Mouse (Mus musculus) adipocyte (in vitro differentiated cells): Measurements from ENCODE around the gene Drap1.
A peak's percentile ranks its signal among the peaks of the same experiment; 100 is the strongest.
"Not testable (repeated sequence)": the region's sequence is repeated elsewhere in the genome, so short reads cannot be mapped to it uniquely, and the experiment has no call there.

ENCODE experiments used
- DNase-seq: peaks from one replicate; pipeline ENCODE4 v3.0.0-alpha.2; 2016; ENCODE audit warnings: low spot score

Gene Drap1

DNA sequence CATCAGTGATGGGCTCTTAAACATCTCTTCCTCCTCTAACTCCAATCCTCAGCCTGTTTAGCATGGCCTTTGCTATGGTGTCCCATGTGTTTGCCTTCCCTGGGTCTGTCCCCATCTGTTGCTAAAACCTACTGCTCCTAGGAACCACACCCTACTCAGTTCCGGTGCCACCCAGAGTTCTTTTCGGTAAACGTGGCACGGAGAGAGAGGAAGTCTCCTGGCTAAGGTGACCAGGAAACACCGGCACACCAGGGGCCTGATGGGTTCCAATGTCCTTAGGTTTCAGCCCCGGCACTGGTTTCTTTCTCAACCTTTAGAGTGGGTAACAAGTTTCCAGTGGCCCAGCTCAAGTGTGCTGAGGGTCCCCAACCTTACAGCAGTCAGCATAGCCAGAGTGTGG, 4.2 kb downstream of the Drap1 start:
- DNase-seq: no peak

DNA sequence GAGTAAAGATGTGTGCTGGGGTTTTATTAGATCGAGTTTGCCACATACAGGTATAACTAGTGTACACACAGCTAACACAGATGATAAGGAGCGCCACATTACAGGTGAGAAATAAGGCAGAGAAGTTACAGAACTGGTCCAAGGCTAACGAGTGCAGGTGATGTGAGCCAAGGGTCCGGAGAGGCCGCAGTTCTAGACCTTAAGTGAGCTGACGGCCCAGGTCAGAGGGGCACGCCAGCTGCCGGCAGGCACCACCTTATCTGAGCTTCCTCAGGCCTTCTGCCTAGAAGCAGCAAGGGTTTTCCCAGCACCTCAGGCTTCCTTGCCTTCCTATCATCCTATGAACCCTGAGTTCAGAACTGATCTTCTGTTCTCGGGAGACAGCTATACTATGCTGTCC, 5.1 kb downstream of the Drap1 start:
- no peak for DNase-seq

DNA sequence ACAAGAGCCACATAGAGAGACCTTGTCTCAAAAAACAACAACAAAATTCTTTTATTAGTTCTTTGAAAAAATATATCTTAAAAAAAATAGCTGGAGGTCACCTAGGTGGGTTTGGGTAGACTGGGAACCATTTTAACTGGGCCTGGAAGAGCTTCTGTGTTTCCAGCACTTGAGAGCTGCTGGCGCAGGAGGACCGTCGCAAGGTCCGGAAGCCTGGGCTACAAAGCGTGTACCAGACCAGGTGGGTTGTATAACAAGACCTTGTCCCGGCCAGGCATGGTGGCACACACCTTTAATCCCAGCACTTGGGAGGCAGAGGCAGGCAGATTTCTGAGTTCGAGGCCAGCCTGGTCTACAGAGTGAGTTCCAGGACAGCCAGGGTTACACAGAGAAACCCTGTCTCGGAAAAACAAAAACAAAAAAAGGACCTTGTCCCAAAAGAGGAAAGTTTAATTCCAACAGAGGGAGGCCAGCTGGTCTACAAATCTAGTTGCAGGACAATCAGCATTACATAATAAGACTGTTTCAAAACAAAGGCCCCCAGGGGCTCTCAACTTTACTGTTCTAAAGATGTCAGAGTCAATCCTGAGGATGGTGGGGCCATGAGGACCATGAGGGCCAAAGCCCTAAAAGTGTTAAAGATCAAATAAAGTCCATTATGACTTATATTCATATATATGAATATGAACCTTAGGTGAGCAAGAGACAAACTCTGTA, 5.9 kb downstream of the Drap1 start:
- no peak for DNase-seq

DNA sequence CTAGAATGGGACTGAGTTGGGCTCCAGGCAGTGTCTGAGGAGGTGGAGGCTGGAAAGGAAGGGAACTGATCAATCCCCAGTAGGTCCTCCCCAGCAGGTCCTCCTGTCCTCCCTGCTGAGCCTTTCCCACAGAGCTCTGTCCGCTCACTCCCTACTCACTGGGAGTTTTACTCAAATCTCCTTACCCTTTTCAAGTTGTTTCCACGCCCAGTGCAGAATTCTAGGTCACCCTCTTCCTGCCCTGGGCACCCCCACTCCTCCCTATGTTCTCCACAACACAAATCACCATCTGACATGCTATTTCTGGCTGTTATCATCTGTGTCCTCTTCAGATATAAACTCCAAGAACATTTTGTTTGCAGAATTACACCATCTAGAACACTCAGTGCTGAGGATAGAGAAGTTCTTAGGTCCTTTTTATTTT, 10.2 kb downstream of the Drap1 start:
- DNase-seq: peak; percentile 58

DNA sequence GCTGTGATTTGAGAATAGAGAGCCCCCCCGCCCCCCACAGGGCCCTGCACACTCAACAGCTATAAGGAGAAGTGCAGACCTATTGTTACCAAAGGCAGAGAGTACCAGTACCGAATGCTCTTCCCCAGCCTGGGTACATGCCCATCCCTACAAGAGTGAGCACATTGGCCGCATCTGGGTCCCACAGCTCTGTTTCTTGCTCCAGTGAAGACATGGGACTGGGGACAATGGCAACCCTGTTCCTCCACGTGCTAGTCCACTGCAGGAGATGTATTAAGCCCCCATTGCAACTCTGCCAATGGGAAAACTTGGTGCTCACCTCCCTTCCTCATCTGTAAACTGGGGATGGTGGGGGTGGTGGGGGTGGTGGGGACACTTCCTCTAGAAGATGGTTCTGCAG, 10.9 kb downstream of the Drap1 start:
- no peak for DNase-seq

DNA sequence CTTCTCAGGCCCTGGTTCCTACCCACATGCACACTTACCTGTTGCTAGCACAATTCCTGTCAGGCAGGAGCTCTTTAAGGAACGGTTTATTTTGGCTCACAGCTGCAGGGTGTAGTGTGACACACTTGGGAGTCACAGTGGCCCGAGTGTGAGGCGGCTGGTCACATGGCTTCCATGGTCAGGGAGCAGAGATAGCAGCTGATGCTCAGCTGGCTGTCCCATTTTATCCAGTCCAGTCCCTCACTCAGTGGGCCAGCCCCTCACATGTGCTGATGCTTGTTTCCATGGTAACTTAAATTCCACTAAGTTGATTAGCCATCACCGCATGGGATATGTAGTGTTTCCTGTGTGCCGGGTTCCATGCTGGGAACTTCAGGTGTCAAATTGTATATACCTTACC, 12.8 kb downstream of the Drap1 start:
- DNase-seq: no peak

DNA sequence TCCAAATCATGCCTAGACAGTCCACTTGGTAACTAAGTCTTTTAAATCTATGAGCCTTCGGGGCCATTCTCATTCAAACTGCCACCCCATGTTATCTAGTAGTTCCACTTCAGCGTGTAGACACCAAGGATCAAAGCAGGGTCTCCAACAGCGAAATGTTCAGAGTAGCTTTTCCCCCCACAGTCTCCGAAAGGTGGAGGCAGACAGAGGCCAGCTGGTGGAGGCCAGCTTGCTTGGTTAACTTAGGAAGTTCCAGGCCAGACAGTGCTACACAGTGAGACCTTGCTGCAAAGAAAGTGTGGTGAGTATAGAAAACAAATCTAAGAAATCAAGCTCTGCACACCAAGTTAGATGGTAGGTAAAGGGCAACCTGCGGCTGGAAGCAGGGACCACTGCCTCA, 14.1 kb downstream of the Drap1 start:
- no peak for DNase-seq

DNA sequence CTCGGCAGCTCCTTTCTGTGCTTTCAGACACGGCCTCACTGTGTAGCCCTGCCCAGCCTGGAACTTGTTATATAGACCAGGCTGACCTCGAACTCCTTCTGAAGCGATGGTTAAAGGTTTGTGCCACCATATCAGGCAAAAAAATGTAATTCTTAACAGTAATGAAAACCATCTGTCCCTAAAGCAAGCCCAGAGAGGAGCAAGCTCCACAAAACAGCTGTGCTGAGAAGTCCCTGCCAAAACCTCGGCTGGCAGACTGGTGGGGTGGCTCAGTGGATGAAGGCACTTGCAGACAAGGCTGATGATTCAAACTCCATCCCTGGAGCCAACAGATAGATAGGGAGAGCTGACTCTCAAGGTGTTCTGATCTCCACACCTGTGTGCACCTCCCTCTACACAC, 15.7 kb downstream of the Drap1 start:
- peak; percentile 75 for DNase-seq

DNA sequence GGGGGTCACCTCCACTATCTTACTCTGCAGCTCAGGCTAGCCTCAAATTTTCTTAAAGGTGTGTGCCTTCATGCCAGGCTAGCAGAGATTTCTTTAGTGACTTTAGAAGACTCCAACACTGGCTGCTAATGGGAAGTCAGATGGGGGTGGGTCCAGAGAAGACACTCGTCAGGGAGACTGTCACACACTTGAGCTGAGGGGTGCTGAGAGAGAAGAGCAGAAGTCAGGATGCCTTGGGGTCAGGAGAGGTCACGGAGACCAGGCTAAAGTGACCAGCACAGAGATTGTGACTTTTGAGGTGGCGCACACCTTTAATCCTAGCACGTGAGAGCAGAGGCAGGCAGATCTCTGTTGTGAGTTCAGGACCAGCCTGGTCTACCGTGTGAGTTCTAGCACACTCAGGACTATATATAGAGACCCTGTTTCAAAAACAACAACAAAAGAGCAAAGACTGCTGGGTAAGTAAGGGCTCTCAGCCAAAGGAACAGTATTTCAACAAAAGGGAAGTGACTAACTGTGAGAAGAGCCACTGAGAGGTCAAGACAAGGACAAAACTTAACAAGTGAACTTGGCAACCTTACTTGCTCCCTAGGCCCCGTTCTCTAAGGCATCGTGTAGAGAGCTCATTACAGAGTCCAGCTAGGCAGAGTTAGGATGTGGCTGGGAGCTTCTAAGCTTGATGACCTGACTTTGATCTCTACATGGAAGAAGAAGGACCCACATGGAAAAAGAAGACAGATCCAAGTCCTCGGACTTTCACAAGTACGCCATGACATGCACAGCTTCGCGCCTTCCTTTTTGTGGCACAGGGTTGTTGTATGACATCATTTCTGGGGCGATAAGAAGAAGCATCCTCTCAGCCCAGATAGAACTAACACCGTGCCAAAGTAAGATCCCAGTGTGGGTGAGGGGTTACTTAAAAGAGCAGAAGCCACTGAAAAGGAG, 16.4 kb downstream of the Drap1 start:
- peak; percentile 42 for DNase-seq

DNA sequence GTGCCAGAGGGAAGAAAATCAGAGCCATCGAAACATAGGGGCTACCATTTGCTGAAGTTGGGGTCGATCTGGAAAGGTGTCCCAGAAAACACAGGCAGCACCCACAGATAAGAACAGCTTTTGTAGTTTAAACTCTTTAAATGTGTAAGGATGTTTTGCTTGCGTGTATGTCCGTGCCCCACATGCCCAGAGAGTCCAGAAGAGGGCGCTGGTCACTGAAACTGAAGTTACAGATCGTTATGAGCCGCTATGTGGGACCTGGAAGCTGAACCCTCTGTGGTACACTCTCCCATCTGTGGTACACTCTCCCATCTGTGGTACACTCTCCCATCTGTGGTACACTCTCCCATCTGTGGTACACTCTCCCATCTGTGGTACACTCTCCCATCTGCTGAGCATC, 17.6 kb downstream of the Drap1 start:
- DNase-seq: no peak

DNA sequence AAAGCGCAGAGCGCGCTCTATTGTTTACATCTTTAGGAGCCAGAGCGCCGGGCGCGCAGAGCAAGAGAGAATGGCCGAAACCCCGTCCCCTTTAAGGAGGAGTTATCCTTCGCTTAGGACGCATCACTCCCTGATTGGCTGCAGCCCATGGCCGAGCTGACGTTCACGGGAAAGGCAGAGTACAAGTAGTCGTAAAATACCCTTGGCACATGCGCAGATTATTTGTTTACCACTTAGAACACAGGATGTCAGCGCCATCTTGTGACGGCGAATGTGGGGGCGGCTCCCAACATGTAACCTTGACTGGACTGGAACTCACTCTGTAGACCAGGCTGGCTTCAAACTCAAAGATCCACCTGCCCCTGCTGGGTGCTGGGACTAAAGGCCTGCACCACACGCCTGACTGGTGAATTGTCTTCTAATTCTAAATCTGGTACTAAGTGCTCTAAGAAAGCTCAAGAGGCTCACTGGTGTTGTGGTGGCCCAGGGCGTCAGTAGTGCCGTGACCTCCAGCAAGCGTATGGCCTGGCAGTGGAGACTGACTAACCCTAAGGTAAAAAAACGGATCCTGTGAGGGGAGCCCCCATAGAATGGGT, 18.1 kb downstream of the Drap1 start:
- not testable (repeated sequence) for DNase-seq

DNA sequence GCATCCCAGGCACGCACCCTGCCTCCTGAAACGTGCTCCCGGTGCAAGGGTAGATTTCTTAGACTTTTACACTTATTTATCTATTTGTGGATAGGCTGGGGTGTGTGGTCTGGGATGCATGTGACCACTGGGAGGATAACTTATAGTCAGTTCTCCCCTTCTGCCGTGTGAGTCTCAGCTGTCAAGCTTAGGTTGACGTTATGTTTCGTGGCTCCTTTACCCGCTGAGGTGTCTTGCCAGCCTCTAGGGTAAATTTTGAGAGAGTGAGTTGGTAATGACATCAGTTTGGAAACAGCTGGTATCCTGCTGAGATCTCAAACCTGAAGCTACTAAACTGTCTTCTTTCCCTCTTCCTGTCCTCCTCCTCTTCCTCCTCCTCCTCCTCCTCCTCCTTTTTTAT, 18.9 kb downstream of the Drap1 start:
- no peak for DNase-seq

DNA sequence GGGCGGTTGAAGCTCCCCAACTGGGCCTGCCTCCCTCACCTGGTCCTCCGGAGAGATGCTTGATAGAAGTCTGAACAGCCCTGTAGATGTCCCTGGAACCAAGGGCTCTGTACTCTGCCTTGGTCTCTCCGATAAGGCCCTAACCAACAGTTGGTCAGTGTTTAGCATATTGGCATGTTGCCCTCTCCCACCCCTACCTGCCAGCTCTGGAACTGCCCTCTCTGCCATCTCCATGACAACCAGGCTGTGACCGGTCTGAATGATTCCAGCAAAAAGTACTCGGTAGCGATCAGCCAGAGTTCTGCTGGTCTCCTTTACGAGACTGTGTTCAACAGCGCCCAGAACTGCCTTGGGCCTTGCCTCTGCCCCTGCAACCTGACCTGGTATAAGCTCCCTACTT, 22.5 kb downstream of the Drap1 start, which contains the start of gene Tsga10ip:
Gene Tsga10ip, minus strand, starts transcription at position 234 of the 400 bp plus-strand sequence.
- no peak for DNase-seq

DNA sequence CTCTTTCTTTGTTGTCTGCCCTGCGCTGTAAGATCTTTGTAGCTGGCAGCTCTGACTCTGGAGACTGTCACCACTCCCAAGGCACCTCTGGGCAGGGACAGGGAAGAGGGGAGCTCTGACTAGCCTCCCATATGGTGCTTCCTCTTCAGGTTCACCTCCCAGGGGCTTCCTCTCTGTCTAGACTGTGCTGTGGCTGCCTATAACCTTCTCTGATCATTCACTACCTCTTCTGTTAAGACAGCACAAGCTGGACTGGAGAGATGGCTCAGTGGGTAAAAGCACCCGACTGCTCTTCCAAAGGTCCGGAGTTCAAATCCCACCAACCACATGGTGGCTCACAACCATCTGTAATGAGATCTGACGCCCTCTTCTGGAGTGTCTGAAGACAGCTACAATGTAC, 23.7 kb downstream of the Drap1 start:
- not testable (repeated sequence) for DNase-seq

DNA sequence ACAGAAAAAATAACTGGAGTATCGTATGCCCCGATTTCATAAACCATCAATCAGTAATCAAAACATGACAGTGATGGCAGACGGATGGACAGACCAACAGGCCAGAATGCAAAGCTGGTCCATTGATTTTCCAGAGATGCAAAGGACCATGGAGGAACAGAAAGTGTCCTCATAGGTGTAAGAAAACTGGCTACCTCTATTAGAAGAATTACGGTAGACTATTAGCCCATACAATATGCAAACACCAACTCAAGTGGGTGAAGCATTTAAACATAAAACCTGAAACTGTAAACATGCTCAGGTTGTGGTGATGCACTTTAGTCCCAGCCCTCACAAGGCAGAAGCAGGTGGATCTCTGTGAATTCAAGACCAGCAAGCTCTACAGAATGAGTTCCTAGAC, 29.4 kb downstream of the Drap1 start:
- no peak for DNase-seq

DNA sequence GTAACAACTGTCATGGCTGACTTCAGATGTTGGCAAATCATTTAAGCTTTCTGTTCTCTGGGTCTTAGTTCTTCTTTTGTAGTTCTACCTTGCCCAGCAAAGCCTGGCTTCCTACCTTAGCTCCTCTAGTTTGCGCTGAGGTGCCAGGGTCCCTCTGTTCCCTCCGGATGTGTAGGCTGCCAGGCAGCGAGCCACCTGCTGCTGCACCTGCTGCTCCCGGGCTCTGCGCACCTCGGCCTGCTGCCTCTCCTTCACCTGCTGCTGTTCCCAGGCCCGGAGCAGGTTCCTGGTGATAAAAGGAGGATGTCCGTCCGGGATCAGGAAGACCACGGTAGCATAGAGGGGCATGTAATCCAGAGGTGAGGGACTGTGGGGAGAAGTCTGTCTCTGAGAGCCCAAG, 30.6 kb downstream of the Drap1 start:
- no peak for DNase-seq

DNA sequence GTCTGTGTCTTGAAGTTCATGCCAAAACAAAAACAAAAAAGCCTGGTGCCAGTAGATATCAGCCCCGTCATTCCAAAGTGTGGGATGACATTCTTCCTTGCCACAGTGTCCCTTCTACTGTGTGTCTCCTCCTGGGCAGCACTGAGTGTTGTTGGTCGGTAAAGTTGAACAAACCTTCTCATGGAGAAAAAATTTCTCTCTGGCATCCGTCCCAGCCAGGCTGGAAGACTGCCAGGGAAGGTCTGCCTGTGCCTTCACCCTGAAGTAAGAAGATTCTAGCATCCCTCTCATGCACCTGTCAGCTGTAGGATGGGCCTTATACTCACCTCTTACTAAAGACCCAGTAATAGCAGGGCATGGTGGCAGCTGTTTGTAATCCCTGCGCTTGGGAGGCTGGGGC, 31.9 kb downstream of the Drap1 start:
- DNase-seq: peak; percentile 72

DNA sequence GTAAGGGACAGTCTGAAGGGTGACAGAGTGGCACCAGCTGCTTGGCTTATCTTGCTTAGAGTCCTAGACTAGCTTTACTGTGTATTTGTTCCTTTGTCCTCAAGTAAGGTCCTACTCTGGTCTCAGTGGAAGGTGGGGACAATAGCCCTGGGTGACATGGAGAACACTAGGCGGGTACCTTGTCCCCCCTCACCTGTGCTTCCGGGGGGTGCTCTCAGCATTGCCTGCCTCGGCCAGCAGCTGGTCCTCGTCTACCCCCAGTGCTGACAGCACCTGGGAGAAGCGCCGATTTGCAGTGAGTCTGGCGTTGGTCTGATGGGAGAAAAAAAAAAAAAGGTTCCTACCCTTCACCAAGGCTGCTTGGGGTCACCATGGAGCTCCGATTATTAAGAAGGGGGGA, 34.4 kb downstream of the Drap1 start:
- no peak for DNase-seq

DNA sequence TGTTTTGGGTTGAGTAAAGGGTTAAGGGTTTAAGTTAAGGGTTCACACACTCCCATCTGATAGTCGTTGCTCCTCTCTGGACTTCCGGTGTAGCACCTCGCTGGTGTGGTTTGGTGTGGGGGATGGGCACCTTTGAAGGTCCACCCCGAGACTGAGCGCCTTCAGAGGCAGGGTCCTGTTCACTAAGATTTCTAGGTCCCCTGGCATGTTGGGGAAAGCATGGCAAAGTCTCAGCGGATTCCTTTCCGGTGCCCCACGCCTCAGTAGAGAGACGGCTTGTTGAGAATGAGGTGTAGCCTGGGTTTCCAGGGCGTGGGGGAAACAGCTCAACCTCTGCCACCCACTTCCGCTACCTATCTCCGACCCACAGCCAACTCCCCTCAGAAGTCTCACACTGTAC, 35.1 kb downstream of the Drap1 start:
- no peak for DNase-seq

DNA sequence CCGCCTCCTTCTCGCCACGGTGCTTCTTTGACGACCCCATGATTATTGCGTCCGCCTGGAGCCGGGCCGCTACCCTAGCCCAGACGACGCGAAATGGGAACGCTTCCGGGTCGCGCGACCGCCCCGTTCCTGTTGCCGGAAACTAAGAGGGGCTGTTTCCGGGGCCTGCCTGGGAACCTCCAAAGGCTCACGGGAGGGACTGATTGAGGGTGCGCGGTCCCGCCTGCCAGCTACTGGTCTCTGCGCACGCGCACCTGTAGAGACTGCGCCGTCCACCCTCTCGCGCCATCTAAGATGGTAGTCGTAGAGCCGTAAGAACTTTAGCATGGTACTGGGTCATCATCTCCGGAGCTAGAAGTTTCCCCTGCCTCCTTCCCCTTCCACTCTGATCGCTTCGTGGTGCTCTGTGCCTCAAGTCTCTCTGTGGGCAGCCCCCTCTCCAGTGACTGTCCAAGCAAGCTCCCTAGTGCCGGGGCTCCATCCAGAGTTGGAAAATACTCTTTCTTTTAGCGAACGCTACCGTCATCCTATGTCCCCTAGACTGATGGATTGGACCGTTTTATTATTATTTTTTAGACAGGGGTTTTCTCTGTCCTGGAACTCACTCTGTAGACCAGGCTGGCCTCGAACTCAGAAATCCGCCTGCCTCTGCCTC, 36.1 kb downstream of the Drap1 start, which contains the start of gene Sart1:
Gene Sart1, minus strand, starts transcription at position 116 of the 655 bp plus-strand sequence.
- DNase-seq: peak; percentile 97

DNA sequence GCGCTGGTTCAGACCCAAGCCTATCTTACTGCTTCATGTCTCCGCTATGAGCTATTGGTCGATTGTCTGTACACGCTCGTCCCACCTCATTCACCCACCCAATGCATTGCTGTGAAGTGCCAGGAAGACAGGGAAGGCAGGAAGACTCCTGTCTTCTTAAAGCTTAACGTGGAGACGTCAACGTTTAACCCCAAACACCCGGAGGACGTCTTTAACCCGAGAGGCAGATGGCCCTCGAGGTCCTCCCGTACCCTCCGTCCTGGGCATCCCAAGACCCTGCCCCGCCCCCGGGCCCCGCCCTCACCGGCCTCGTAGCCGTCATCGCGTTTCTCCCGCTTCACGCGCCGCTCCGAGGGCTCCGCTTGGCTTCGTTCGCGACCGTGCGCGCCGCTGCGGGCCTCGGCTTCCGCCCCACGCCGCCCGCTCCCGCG, 36.8 kb downstream of the Drap1 start:
- peak; percentile 37 for DNase-seq

DNA sequence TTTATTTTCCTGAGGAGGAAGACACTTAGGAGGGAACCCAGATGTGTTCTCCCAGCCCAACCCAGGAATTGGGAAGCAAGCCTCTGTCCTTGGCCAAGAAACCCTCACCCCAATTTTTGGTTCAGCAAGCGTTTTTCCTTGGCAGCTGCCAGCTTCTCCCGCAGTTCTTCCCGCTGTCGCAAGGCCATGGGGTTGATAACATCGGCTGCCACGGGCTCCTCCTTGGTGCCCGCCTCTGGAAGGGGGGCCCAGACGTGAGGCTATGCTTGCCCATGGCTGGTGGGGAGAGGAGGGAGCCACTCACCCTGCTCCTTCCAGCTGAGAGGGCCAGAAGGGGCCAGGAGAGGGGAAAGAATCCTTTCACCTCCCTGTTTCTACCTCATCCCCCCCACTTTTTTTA, 40.1 kb downstream of the Drap1 start:
- no peak for DNase-seq
